Mouse (Mus musculus): Measurements from ENCODE around the gene Mafb. TPM values are rescaled to one million over a fixed set of nuclear protein-coding genes. Genes with fewer than 3 reads are reported as not detected.

Mafb gene
- polyA plus RNA-seq (2012; rRNA removed): 20.8 and 26.8 TPM in 2 replicates
- polyA plus RNA-seq (2014; fragmentation: Nextera tagmentation; extraction: Ambion mirVana): 24.5 and 28.3 TPM in 2 replicates

GRCm38 (mm10) chr2:160366980-160367338, at the start of gene Mafb:
Gene Mafb (minus strand): TSS chr2:160367065.
- H3K4me2 ChIP-seq (replicated peaks; ENCODE audit: low read depth, low read length, severe bottlenecking): peak within 1 kb of the TSS; percentile 97
- peaks cover 72% of the 10 kb centered on the region for H3K27me3 ChIP-seq (ENCODE audit: control insufficient read depth, insufficient read depth, low read length)
- H3K36me3 ChIP-seq (ENCODE audit: control insufficient read depth, insufficient read depth, low read length): 0 out of 2 replicates have a peak, but pooled peaks cover 4% of the 10 kb centered on the region
- H3K9me3 ChIP-seq (ENCODE audit: control insufficient read depth, low read length): no peaks in the 10 kb centered on the region
- peak within 1 kb of the TSS; percentile 67 for H3K4me3 ChIP-seq (replicated peaks; ENCODE audit: low read length)
- DNase-seq (ENCODE audit: low spot score): peak; percentile 96
- H3K9ac ChIP-seq (ENCODE audit: low read depth, low read length, severe bottlenecking): peak within 1 kb of the TSS; percentile 76
- WGBS: under 1% methylated on average over 31 of the region's 37 CpGs
- H3K4me1 ChIP-seq (ENCODE audit: control insufficient read depth, insufficient read depth, low read length): peaks cover 10% of the 10 kb centered on the region
- peak; percentile 97 for TF ChIP-seq POLR2A (IDR thresholded peaks at IDR 0.05; ENCODE audit: borderline replicate concordance, extremely low read depth, insufficient read depth, insufficient read length)
- H3K27ac ChIP-seq (replicated peaks; ENCODE audit: low read depth, low read length): peak within 1 kb of the TSS; percentile 81
- peak; percentile 93 for ATAC-seq (ENCODE audit: low FRiP score, low read depth)

GRCm38 (mm10) chr2:160415161-160415560, 48.3 kb upstream of the Mafb start:
- ATAC-seq (ENCODE audit: low FRiP score, low read depth) (no peak), DNase-seq (ENCODE audit: low spot score) (no peak)
- no peak overlapping the region for H3K27ac ChIP-seq (replicated peaks; ENCODE audit: low read depth, low read length)
- H3K27me3 ChIP-seq (ENCODE audit: control insufficient read depth, insufficient read depth, low read length): no peaks in the 10 kb centered on the region
- no peaks in the 10 kb centered on the region for H3K4me1 ChIP-seq (ENCODE audit: control insufficient read depth, insufficient read depth, low read length)
- no peaks in the 10 kb centered on the region for H3K36me3 ChIP-seq (ENCODE audit: control insufficient read depth, insufficient read depth, low read length)
- no peak overlapping the region for H3K4me2 ChIP-seq (replicated peaks; ENCODE audit: low read depth, low read length, severe bottlenecking)
- peaks cover 4% of the 10 kb centered on the region for H3K9me3 ChIP-seq (ENCODE audit: control insufficient read depth, low read length)
- 87% methylated on average over 8 of the region's 8 CpGs for WGBS
- no peak overlapping the region for H3K4me3 ChIP-seq (replicated peaks; ENCODE audit: low read length)
- TF ChIP-seq POLR2A (IDR thresholded peaks at IDR 0.05; ENCODE audit: borderline replicate concordance, extremely low read depth, insufficient read depth, insufficient read length): no peak
- H3K9ac ChIP-seq (ENCODE audit: low read depth, low read length, severe bottlenecking): no peak overlapping the region

GRCm38 (mm10) chr2:160414736-160415135, 47.9 kb upstream of the Mafb start:
- Histone ChIP-seq H3K4me2 (replicated peaks; ENCODE audit: low read depth, low read length, severe bottlenecking) (no peak overlapping the region), H3K27me3 (ENCODE audit: control insufficient read depth, insufficient read depth, low read length) (no peaks in the 10 kb centered on the region), H3K36me3 (ENCODE audit: control insufficient read depth, insufficient read depth, low read length) (no peaks in the 10 kb centered on the region), H3K9ac (ENCODE audit: low read depth, low read length, severe bottlenecking) (no peak overlapping the region), H3K4me1 (ENCODE audit: control insufficient read depth, insufficient read depth, low read length) (no peaks in the 10 kb centered on the region), H3K4me3 (replicated peaks; ENCODE audit: low read length) (no peak overlapping the region), H3K9me3 (ENCODE audit: control insufficient read depth, low read length) (peaks cover 4% of the 10 kb centered on the region), H3K27ac (replicated peaks; ENCODE audit: low read depth, low read length) (no peak overlapping the region)
- ATAC-seq (ENCODE audit: low FRiP score, low read depth) (no peak), DNase-seq (ENCODE audit: low spot score) (no peak)
- 88% methylated on average over 11 of the region's 11 CpGs for WGBS
- no peak for TF ChIP-seq POLR2A (IDR thresholded peaks at IDR 0.05; ENCODE audit: borderline replicate concordance, extremely low read depth, insufficient read depth, insufficient read length)

GRCm38 (mm10) chr2:160413982-160414381, 47.1 kb upstream of the Mafb start:
- H3K4me1 ChIP-seq (ENCODE audit: control insufficient read depth, insufficient read depth, low read length): no peaks in the 10 kb centered on the region
- no peak for TF ChIP-seq POLR2A (IDR thresholded peaks at IDR 0.05; ENCODE audit: borderline replicate concordance, extremely low read depth, insufficient read depth, insufficient read length)
- 97% methylated on average over 5 of the region's 5 CpGs for WGBS
- ATAC-seq (ENCODE audit: low FRiP score, low read depth) (no peak), DNase-seq (ENCODE audit: low spot score) (no peak)
- no peaks in the 10 kb centered on the region for H3K36me3 ChIP-seq (ENCODE audit: control insufficient read depth, insufficient read depth, low read length)
- H3K9ac ChIP-seq (ENCODE audit: low read depth, low read length, severe bottlenecking): no peak overlapping the region
- no peak overlapping the region for H3K27ac ChIP-seq (replicated peaks; ENCODE audit: low read depth, low read length)
- peaks cover 4% of the 10 kb centered on the region for H3K9me3 ChIP-seq (ENCODE audit: control insufficient read depth, low read length)
- no peak overlapping the region for H3K4me2 ChIP-seq (replicated peaks; ENCODE audit: low read depth, low read length, severe bottlenecking)
- H3K4me3 ChIP-seq (replicated peaks; ENCODE audit: low read length): no peak overlapping the region
- no peaks in the 10 kb centered on the region for H3K27me3 ChIP-seq (ENCODE audit: control insufficient read depth, insufficient read depth, low read length)

- Histone ChIP-seq H3K4me3 (replicated peaks; ENCODE audit: low read length) (no peak overlapping the region), H3K27me3 (ENCODE audit: control insufficient read depth, insufficient read depth, low read length) (no peaks in the 10 kb centered on the region), H3K4me2 (replicated peaks; ENCODE audit: low read depth, low read length, severe bottlenecking) (no peak overlapping the region), H3K4me1 (ENCODE audit: control insufficient read depth, insufficient read depth, low read length) (no peaks in the 10 kb centered on the region), H3K9me3 (ENCODE audit: control insufficient read depth, low read length) (peaks cover 4% of the 10 kb centered on the region), H3K27ac (replicated peaks; ENCODE audit: low read depth, low read length) (no peak overlapping the region), H3K36me3 (ENCODE audit: control insufficient read depth, insufficient read depth, low read length) (no peaks in the 10 kb centered on the region), H3K9ac (ENCODE audit: low read depth, low read length, severe bottlenecking) (no peak overlapping the region)
- 59% methylated on average over 12 of the region's 12 CpGs for WGBS
- ATAC-seq (ENCODE audit: low FRiP score, low read depth) (no peak), DNase-seq (ENCODE audit: low spot score) (peak; percentile 49)
- no peak for TF ChIP-seq POLR2A (IDR thresholded peaks at IDR 0.05; ENCODE audit: borderline replicate concordance, extremely low read depth, insufficient read depth, insufficient read length)
Measured at GRCm38 (mm10) chr2:160413055-160413454, 46.2 kb upstream of the Mafb start.

GRCm38 (mm10) chr2:160411431-160411830, 44.6 kb upstream of the Mafb start:
- Histone ChIP-seq H3K4me1 (ENCODE audit: control insufficient read depth, insufficient read depth, low read length) (no peaks in the 10 kb centered on the region), H3K9ac (ENCODE audit: low read depth, low read length, severe bottlenecking) (no peak overlapping the region), H3K36me3 (ENCODE audit: control insufficient read depth, insufficient read depth, low read length) (no peaks in the 10 kb centered on the region), H3K4me2 (replicated peaks; ENCODE audit: low read depth, low read length, severe bottlenecking) (no peak overlapping the region), H3K9me3 (ENCODE audit: control insufficient read depth, low read length) (peaks cover 4% of the 10 kb centered on the region), H3K27ac (replicated peaks; ENCODE audit: low read depth, low read length) (no peak overlapping the region), H3K4me3 (replicated peaks; ENCODE audit: low read length) (no peak overlapping the region), H3K27me3 (ENCODE audit: control insufficient read depth, insufficient read depth, low read length) (no peaks in the 10 kb centered on the region)
- WGBS: 63% methylated on average over 7 of the region's 7 CpGs
- no peak for ATAC-seq (ENCODE audit: low FRiP score, low read depth)
- TF ChIP-seq POLR2A (IDR thresholded peaks at IDR 0.05; ENCODE audit: borderline replicate concordance, extremely low read depth, insufficient read depth, insufficient read length): no peak
- DNase-seq (ENCODE audit: low spot score): no peak

All from limb, embryonic 14.5 days (tissue).